Mouse (Mus musculus) frontal cortex, adult (tissue): ENCODE results near the gene Nsun5.
"Not testable (repeated sequence)": the region's sequence is repeated elsewhere in the genome, so short reads cannot be mapped to it uniquely, and the experiment has no call there.

ENCODE experiments used
- ATAC-seq: cut with Nextera tagmentation; 2 replicates; pipeline ENCODE4 v1.9.2; 2017; ENCODE audit warnings: mild to moderate bottlenecking, moderate library complexity, mixed read lengths; ENCODE audit not compliant: low TSS enrichment

Gene Nsun5

DNA sequence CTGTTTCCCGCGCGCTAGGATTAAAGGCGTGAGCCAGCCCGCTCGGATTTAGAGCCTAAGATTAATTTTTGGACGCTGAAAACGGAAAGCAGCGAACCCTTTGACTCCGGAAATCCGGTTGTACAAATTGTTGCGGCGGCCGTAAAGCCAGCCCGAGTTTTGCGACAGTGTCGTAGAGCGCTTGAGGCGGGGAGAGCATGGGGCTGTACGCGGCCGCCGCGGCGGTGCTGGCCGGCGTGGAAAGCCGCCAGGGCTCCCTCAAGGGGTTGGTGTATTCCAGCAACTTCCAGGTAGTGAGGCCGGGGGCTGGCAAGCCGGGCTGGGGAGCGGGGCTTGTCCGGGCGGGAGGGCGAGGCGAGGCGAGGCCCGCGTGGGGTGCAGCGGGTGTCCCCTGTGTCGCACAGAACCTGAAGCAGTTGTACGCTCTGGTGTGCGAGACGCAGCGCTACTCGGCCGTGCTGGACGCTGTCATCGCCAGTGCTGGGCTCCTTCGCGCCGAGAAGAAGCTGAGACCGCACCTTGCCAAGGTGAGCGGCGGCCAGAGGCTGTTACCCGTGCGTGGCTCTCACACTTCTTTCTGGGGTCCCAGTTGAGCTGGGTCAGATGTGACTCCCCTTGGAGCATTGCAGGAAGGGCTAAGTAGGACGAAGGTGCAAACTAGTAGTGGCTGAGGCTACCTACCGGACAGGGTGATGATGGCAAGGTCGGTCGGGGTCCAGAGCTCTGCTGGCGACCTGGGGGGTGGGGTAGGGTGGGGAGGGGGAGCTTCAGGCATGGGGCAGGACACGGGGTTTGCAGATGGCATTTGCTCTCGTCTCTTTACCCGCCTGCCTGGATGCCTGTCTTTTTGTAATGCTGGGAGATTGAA, at the start of gene Nsun5:
TSS of gene Nsun5 (plus strand) at position 167 of the 868 bp plus-strand sequence.
- peak; percentile 77 for ATAC-seq

GRCm38 (mm10) chr5:135322197-135322596, 47.6 kb upstream of the Nsun5 start:
- no peak for ATAC-seq

GRCm38 (mm10) chr5:135326121-135326659, 43.6 kb upstream of the Nsun5 start:
- no peak for ATAC-seq

GRCm38 (mm10) chr5:135329471-135329870, 40.3 kb upstream of the Nsun5 start:
- ATAC-seq = no peak

DNA sequence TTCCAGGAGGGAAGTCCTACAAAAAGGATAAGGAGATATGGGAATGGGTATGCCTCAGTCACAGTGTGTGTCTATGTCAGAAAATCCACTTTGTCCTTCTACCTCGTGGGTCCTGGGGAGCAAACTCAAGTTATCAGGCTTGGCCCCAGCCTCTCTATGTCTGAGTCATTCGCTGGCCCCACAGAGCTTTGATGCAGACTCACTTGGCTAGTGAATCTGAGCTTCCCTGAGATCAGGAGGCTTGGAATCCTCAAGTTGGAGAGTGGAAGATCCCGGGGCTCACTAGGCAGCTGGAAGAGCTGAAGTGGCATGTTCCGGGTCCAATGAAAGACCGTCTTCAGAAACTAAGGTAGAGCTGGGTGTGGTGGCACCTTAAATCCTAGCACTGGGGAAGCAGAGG, 39.6 kb upstream of the Nsun5 start:
- ATAC-seq = no peak

GRCm38 (mm10) chr5:135331161-135331560, 38.6 kb upstream of the Nsun5 start:
- ATAC-seq = no peak

- no peak for ATAC-seq
Observed at GRCm38 (mm10) chr5:135337575-135337974, 32.2 kb upstream of the Nsun5 start.

DNA sequence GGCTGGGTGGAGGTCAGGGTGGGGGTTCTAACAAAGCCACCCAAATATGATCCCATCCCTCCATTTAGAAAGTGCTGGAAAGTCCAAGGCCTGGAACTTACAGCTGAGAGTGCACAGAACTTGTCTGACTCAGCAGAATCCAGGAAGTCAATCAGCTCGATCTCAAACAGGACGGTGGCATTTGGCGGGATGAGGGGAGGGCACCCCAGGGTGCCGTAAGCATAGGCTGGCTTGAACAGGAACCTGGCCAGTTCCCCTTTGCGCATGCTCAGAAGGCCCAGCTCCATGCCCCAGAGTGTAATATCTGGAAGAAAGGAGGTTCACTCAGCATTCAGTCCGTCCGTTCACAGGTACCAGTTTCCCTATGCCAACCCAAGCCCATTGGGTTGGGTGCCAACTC, 23.8 kb upstream of the Nsun5 start:
- no peak for ATAC-seq

DNA sequence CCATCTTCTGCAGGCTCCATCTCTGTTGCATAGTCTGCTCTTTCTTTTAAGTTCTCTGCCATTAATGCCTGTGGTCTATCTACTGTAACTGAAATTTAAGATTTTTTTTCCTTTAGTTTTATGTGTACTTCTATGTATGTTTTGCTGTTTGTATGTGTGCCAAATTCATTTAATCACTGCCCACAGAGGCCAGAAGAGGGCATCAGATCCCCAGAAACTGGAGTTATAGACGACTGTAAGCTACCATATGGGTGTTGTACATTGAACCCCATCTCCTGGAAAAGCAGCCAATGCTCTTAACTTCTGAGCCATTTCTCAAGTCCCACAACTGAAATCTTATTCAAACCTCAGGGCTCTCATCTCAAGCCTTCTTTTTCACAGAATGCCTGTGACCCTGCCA, 23.3 kb upstream of the Nsun5 start:
- no peak for ATAC-seq

DNA sequence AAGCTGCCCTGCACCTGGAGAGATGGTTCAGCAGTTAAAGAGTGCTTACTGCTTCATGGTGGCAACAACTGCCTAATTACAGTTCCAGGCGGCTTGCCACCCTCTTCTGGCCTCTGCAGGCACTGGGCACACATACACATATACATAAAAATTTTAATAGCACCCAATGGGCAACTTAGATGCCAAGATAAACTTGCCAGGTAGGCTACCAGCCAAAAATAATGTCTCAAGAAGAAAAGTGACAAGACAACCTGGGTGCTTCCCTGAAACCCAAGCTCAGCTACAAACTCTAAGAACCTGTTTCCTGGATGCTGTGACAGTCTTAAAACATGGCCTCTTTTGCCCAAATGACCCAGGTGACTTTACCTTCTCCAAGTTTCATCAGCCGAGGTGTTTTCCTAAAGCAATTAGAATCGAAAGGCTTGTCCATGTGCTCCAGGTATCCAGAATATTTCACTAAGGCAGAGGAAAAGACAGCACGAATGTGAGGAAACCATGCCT, 22.2 kb upstream of the Nsun5 start:
- ATAC-seq = no peak

- no peak for ATAC-seq
Observed at GRCm38 (mm10) chr5:135349862-135350261, 19.9 kb upstream of the Nsun5 start, which contains the start of gene Fkbp6. TSS of gene Fkbp6 (minus strand) at chr5:135350044.

DNA sequence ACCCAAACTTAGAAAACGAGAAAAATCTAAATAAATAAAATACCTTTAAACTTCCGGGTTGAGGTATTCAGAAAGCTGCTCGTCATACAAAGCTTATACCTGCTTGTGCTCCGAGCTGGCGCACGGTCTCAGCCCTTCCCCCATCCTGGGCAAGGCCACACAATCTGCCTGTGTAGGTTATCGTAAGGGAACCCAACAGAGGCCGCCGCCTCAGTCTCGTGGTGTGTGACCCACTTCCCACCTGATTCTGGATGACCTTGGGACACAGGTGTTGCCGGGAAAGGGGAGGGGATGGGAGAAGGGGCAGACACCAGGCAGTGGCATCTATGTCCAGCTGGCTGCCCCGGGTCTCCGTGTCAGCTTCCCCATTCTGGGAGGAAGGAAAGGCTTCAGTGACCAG, 18.1 kb upstream of the Nsun5 start:
- no peak for ATAC-seq

GRCm38 (mm10) chr5:135352995-135353394, 16.8 kb upstream of the Nsun5 start, which contains the start of gene Trim50:
TSS of gene Trim50 (plus strand) at chr5:135353295.
- no peak for ATAC-seq

GRCm38 (mm10) chr5:135353564-135353963, 16.2 kb upstream of the Nsun5 start:
- no peak for ATAC-seq

DNA sequence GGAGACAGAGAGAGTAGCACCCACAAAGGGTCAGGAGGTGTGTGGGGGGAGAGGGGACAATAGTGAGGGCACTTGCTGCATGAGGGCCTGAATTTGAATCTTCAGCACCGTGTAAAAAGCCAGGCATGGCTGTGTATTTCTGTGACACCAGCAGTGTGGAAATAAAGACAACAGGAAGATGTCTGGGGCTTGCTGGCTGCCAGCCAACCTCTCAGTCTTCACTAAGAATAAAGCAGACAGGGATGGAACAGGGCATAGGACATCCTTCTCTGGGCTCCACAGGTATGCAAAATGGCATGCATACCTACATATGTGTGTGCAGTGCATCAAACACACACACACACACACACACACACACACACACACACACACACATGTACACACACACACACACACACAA, 13.7 kb upstream of the Nsun5 start:
- no peak for ATAC-seq

DNA sequence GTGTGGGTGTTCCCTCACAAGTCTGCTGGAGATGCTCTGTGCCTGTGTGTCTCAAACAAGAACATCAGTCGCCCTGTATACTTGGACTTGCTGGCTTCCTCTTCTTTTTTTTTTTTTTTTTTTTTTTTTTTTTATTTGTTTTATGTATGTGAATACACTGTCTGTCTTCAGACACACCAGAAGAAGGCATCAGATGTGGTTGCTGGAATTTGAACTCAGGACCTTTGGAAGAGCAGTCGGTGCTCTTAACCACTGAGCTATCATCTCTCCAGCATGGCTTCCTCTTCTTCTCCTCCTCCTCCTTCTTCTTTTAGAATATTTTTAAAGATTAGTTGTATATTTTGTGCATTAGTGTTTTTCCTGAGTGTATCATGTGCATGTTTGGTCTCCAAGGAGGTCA, 12.2 kb upstream of the Nsun5 start:
- ATAC-seq = no peak

DNA sequence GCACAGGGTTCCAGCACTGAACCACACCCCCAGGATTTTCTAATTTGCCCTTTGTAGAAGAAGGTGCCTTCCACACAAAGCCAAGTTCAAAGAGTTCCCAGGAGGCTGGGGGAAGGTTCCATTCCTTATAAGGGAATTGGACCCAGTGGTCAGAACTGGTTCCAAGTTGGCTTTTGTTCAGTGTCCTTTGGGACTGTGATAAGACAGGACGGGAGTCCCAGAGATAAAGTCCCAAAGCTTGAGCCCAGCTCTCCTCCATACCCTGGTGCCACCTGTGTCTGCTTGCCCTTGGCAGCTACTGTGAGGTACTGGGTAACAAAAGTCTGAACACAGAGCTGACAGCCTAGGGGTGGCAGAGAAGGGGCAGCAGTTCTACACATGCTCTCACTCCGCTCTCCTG, 10.0 kb upstream of the Nsun5 start:
- ATAC-seq = no peak

DNA sequence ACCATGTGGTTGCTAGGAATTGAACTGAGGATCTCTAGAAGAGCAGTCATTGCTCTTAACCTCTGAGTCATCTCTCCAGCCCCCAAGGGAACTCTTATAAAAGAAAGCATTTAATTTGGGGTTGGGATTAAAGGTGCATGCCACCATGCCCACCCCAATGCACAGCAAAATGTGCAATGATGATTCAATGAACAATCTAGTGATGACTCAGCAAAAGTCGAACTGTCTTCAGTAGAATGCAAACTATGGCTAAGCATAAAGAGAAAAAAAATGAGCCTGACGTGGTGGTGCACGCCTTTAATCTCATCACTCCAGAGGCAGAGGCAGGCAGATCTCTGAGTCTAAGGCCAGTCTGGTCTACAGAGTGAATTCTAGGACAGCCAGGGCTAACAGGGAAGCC, 7.2 kb upstream of the Nsun5 start:
- ATAC-seq = no peak

GRCm38 (mm10) chr5:135363540-135363939, 6.2 kb upstream of the Nsun5 start:
- ATAC-seq = no peak

- no peak for ATAC-seq
Observed at GRCm38 (mm10) chr5:135367841-135368240, 1.9 kb upstream of the Nsun5 start.

DNA sequence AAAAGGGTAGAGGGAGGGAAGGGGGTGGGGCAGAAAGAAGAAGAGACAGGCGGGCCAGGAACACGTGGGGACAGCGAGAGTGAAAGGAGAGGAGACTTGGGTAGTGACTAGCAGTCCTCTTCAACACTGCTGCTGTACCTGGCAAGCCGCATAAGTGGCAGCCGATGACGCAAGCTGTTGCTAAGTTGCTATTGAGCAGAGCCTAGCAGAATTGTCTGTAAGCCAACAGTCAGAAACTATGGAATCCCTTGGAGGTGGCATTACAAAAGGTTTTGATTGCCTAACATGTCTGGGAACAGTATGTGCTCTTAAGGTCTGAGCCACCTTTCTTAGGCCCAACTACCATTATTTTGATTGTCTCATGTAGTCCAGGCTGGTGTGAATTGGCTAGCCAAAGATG, 1.4 kb upstream of the Nsun5 start:
- ATAC-seq = no peak

DNA sequence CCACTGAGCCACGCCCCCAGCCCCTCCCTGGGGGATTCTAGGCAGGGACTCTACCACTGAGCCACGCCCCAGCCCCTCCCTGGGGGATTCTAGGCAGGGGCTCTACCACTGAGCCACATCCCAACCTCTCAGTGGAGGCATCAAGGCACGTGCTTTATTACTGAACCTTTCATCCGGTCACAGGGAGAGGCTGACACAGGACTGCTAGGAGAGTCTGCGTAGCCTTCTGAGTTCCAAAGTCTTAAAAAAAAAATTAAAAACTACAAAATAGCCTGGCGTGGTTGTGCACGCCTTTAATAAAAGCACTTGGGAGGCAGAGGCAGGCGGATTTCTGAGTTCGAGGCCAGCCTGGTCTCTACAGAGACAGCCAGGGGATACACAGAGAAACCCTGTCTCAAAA, 557 bp upstream of the Nsun5 start:
- not testable (repeated sequence) for ATAC-seq

DNA sequence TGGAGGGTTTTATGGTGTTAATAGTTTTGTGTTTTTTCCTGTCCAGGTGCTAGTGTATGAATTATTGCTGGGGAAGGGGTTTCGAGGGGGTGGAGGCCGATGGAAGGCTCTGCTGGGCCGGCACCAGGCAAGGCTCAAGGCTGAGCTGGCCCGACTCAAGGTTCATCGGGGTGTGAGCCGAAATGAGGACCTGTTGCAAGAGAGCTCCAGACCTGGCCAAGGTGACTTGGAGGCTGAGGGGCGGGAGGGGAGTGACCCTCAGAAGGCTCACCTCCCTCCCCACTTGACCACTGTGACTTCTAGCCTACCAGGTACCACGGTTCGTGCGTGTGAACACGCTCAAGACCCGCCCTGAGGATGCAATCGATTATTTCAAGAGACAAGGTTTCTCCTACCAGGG, 1.4 kb downstream of the Nsun5 start:
- ATAC-seq = no peak
